7 mouse cellular contexts compared by ENCODE assay signal in the genomic region with DNA sequence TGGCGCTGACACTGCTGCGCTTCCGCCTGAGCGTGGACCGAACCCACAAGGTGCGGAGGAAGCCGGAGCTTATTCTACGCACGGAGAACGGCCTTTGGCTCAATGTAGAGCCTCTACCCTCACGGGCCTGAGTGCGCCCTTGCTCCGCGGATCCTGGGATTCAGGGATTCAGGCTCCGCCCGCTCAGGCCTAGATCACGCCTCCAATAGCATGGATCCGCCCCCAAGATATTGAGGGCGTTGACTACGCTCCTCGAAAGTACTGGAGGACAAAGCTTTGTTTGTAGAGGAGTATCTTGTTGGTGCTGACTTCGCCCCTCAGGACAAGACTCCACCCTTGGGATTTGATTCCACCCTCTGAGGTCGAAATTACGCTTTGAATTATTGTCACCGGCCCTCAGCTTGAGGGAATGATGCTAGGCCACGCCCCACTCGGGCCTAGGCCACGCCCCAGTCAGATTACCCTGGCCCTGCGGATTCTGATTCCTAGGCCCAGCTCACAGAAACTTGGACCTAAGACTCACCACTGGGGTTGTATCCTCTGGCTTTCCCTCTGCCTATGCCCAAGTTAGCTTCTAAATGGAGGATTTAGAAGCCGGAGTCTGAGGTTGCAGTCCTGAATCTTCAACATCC. TPM values are rescaled to one million over a fixed set of nuclear protein-coding genes. Genes with fewer than 3 reads are reported as not detected.
DNase-seq lines count a peak whose midpoint lies in the region; ATAC-seq and TF ChIP-seq lines count a peak whose summit lies in the region.

No protein-coding gene starts in this region.

- ATAC-seq in intestine, embryonic 15.5 days, result peak; percentile 89
- ATAC-seq in liver, embryonic 16.5 days (ENCODE audit: low read depth), result peak; percentile 27; the same call in 1 of the 2 replicates
- ATAC-seq in neural tube, embryonic 12.5 days (ENCODE audit: low FRiP score, low read depth), result peak; percentile 48; the same call in 1 of the 2 replicates

- H3K9ac ChIP-seq in ES-E14 (ENCODE audit: insufficient read depth, low read depth, low read length, poor library complexity, severe bottlenecking), result peak overlapping the region; percentile 28
- peak overlapping the region; percentile 33; the same call in 1 of the 2 replicates for H3K9ac ChIP-seq in intestine, embryonic 15.5 days
- no peak overlapping the region for H3K9ac ChIP-seq in liver, embryonic 16.5 days (ENCODE audit: low read depth, low read length)
- no peak overlapping the region; the same call in 1 of the 2 replicates for H3K9ac ChIP-seq in neural tube, embryonic 12.5 days

- H3K4me2 ChIP-seq in intestine, embryonic 15.5 days (replicated peaks), result peak overlapping the region; percentile 67
- peak overlapping the region; percentile 57 for H3K4me2 ChIP-seq in liver, embryonic 16.5 days (ENCODE audit: low read depth, low read length)
- peak overlapping the region; percentile 56 for H3K4me2 ChIP-seq in neural tube, embryonic 12.5 days (replicated peaks)

- DNase-seq in ES-E14 (ENCODE audit: low read depth, low spot score), result peak; percentile 83
- peak; percentile 61 for DNase-seq in brain, embryonic 14.5 days (ENCODE audit: low read depth)
- peak; percentile 16 for DNase-seq in gastrocnemius, postnatal 25 days
- DNase-seq in left cerebral cortex, adult 18-20 months (ENCODE audit: low spot score in 2 of 2), result no peak

- H3K27ac ChIP-seq in ES-E14 (ENCODE audit: insufficient read depth, low read depth, low read length, poor library complexity, severe bottlenecking), result no peak overlapping the region
- H3K27ac ChIP-seq in intestine, embryonic 15.5 days, result no peak overlapping the region
- no peak overlapping the region for H3K27ac ChIP-seq in liver, embryonic 16.5 days (ENCODE audit: low read length)
- H3K27ac ChIP-seq in neural tube, embryonic 12.5 days, result no peak overlapping the region

- H3K36me3 ChIP-seq in ES-E14 (ENCODE audit: control insufficient read depth, insufficient read depth, low read length, poor library complexity, severe bottlenecking), result no peaks in the 10 kb centered on the region
- no peaks in the 10 kb centered on the region for H3K36me3 ChIP-seq in intestine, embryonic 15.5 days
- H3K36me3 ChIP-seq in liver, embryonic 16.5 days (ENCODE audit: control insufficient read depth, insufficient read depth), result no peaks in the 10 kb centered on the region
- no peaks in the 10 kb centered on the region for H3K36me3 ChIP-seq in neural tube, embryonic 12.5 days

- H3K27me3 ChIP-seq in intestine, embryonic 15.5 days (replicated peaks), result 0 out of 2 replicates have a peak, but pooled peaks cover 3% of the 10 kb centered on the region
- no peaks in the 10 kb centered on the region; the same call in 1 of the 2 replicates for H3K27me3 ChIP-seq in liver, embryonic 16.5 days (ENCODE audit: control insufficient read depth, insufficient read depth, low read depth, low read length)
- H3K27me3 ChIP-seq in neural tube, embryonic 12.5 days (replicated peaks), result 0 out of 2 replicates have a peak, but pooled peaks cover 3% of the 10 kb centered on the region

- peak; percentile 9; the same call in 1 of the 2 replicates for TF ChIP-seq POLR2A in brain, embryonic 14.5 days (IDR thresholded peaks at IDR 0.05; ENCODE audit: borderline replicate concordance, extremely low read depth, insufficient read depth, insufficient read length, poor library complexity, severe bottlenecking)

- H3K4me3 ChIP-seq in ES-E14 (ENCODE audit: insufficient read depth in 1 of 2, low read depth in 1 of 2, low read length in 2 of 2, poor library complexity in 1 of 2, severe bottlenecking in 1 of 2), result peak overlapping the region; percentile 64 to 66
- peak overlapping the region; percentile 33 for H3K4me3 ChIP-seq in intestine, embryonic 15.5 days (replicated peaks)
- H3K4me3 ChIP-seq in liver, embryonic 16.5 days (ENCODE audit: low read depth, low read length), result peak overlapping the region; percentile 45
- peak overlapping the region; percentile 20 for H3K4me3 ChIP-seq in neural tube, embryonic 12.5 days

- no peaks in the 10 kb centered on the region for H3K4me1 ChIP-seq in ES-E14 (ENCODE audit: control insufficient read depth in 2 of 2, insufficient read depth in 2 of 2, low read length in 2 of 2, poor library complexity in 1 of 2)
- no peaks in the 10 kb centered on the region for H3K4me1 ChIP-seq in intestine, embryonic 15.5 days (replicated peaks)
- H3K4me1 ChIP-seq in liver, embryonic 16.5 days (ENCODE audit: control insufficient read depth, low read depth, low read length), result peaks cover 7% of the 10 kb centered on the region
- H3K4me1 ChIP-seq in neural tube, embryonic 12.5 days, result no peaks in the 10 kb centered on the region

- H3K9me3 ChIP-seq in ES-E14 (ENCODE audit: control insufficient read depth, insufficient read depth, low read depth, low read length), result no peaks in the 10 kb centered on the region
- no peaks in the 10 kb centered on the region for H3K9me3 ChIP-seq in intestine, embryonic 15.5 days
- H3K9me3 ChIP-seq in liver, embryonic 16.5 days (replicated peaks; ENCODE audit: control insufficient read depth, low read length), result no peaks in the 10 kb centered on the region
- no peaks in the 10 kb centered on the region for H3K9me3 ChIP-seq in neural tube, embryonic 12.5 days

- in situ Hi-C loops in ES-E14 (cut with MboI; ENCODE audit: low sequenced_read_pairs in 2 of 2, unreplicated experiment in 2 of 2), result loop anchor here in 1 of 2 experiments (10.0 kb wide), 1 partner anchor 148 kb away; no protein-coding TSS in a partner anchor

- no peak for TF ChIP-seq CTCF in brain, embryonic 14.5 days (IDR thresholded peaks at IDR 0.05; ENCODE audit: borderline replicate concordance, extremely low read depth, insufficient read depth, insufficient read length)

- 11% methylated on average over 30 of the region's 30 CpGs for WGBS in intestine, embryonic 15.5 days
- 10% methylated on average over 30 of the region's 30 CpGs for WGBS in liver, embryonic 16.5 days (ENCODE audit: insufficient replicate concordance)
- 7% methylated on average over 30 of the region's 30 CpGs for WGBS in neural tube, embryonic 12.5 days

TF ChIP-seq in ES-E14, 5 proteins besides CTCF, POLR2A, EP300 and RAD21:
- TF ChIP-seq CHD2 (IDR thresholded peaks at IDR 0.05; ENCODE audit: low read depth, low read length) (no peak), MAFK (IDR thresholded peaks at IDR 0.05; ENCODE audit: insufficient read depth, low read depth, low read length) (no peak), ZC3H11A (IDR thresholded peaks at IDR 0.05; ENCODE audit: borderline replicate concordance, low read depth, low read length) (no peak), ZNF384 (IDR thresholded peaks at IDR 0.05; ENCODE audit: low read depth, low read length) (no peak), HCFC1 (IDR thresholded peaks at IDR 0.05; ENCODE audit: borderline replicate concordance, insufficient read depth, low read length) (no peak)

RNA-seq across cellular contexts. Expression of gene Cyp4f17, which starts 13.4 kb away (rescaled TPM):
- total RNA-seq in ES-E14 (2012; rRNA removed), result 7.2 and 13.7 TPM in 2 replicates
- polyA plus RNA-seq in brain, embryonic 14.5 days (2012; rRNA removed), result 13.4 and 14.5 TPM in 2 replicates
- 1 to 10 TPM; 1.5 to 2.0 TPM for total RNA-seq in gastrocnemius, postnatal 25 days (2021)
- polyA plus RNA-seq in intestine, embryonic 15.5 days (2015; fragmentation: Nextera tagmentation; extraction: Ambion mirVana), result 4.8 and 5.5 TPM in 2 replicates
- polyA plus RNA-seq in liver, embryonic 16.5 days (2015; fragmentation: Nextera tagmentation; extraction: Ambion mirVana), result 0.62 and 0.87 TPM in 2 replicates
- 9.5 and 10.8 TPM in 2 replicates for polyA plus RNA-seq in neural tube, embryonic 12.5 days (2016; fragmentation: Nextera tagmentation; extraction: Ambion mirVana)
- total RNA-seq in left cerebral cortex, adult 18-20 months (2021), result 1 to 10 TPM; 2.9 to 3.4 TPM

RNA-seq across cellular contexts. Expression of gene Cyp4f39, which starts 39.9 kb away (rescaled TPM):
- total RNA-seq in ES-E14 (2012; rRNA removed), result 2.8 and 4.8 TPM in 2 replicates
- 0.59 and 0.62 TPM in 2 replicates for polyA plus RNA-seq in brain, embryonic 14.5 days (2012; rRNA removed)
- total RNA-seq in gastrocnemius, postnatal 25 days (2021), result 10 to 100 TPM in 1 of 2 experiments, under 1 TPM in 1; 0.26 to 22.0 TPM
- 0.29 and 0.35 TPM in 2 replicates for polyA plus RNA-seq in intestine, embryonic 15.5 days (2015; fragmentation: Nextera tagmentation; extraction: Ambion mirVana)
- polyA plus RNA-seq in liver, embryonic 16.5 days (2015; fragmentation: Nextera tagmentation; extraction: Ambion mirVana), result 0.69 and 0.81 TPM in 2 replicates
- polyA plus RNA-seq in neural tube, embryonic 12.5 days (2016; fragmentation: Nextera tagmentation; extraction: Ambion mirVana), result 0.99 and 1.3 TPM in 2 replicates
- total RNA-seq in left cerebral cortex, adult 18-20 months (2021), result not detected

RNA-seq across cellular contexts. Expression of gene Cyp4f16, which starts 43.9 kb away (rescaled TPM):
- total RNA-seq in ES-E14 (2012; rRNA removed), result 20.8 and 44.2 TPM in 2 replicates
- polyA plus RNA-seq in brain, embryonic 14.5 days (2012; rRNA removed), result 21.6 and 37.0 TPM in 2 replicates
- total RNA-seq in gastrocnemius, postnatal 25 days (2021), result 1 to 10 TPM in 1 of 2 experiments, under 1 TPM in 1; 0.72 to 2.2 TPM
- 30.1 and 33.9 TPM in 2 replicates for polyA plus RNA-seq in intestine, embryonic 15.5 days (2015; fragmentation: Nextera tagmentation; extraction: Ambion mirVana)
- 4.4 and 4.6 TPM in 2 replicates for polyA plus RNA-seq in liver, embryonic 16.5 days (2015; fragmentation: Nextera tagmentation; extraction: Ambion mirVana)
- polyA plus RNA-seq in neural tube, embryonic 12.5 days (2016; fragmentation: Nextera tagmentation; extraction: Ambion mirVana), result 19.8 and 25.3 TPM in 2 replicates
- 1 to 10 TPM; 5.2 to 6.8 TPM for total RNA-seq in left cerebral cortex, adult 18-20 months (2021)

Comparison
In these comparisons a context has a peak if more than half of its experiments do, and no peak if none do; other contexts are left out.
1. DNase-seq: peak in ES-E14 (single experiment), brain, embryonic 14.5 days (single experiment) and gastrocnemius, postnatal 25 days (single experiment); none in left cerebral cortex, adult 18-20 months (0 of 2).
2. H3K9ac ChIP-seq: peak in ES-E14 (single experiment) and intestine, embryonic 15.5 days (single experiment); none in liver, embryonic 16.5 days (single experiment) and neural tube, embryonic 12.5 days (single experiment).
3. ATAC-seq: peak in every context shown above with its lines; median percentile 89 in intestine, embryonic 15.5 days; 48 in neural tube, embryonic 12.5 days; 27 in liver, embryonic 16.5 days.
4. Peak in every context shown above with its lines, with median percentiles within 50 percentile points of each other: H3K4me3 ChIP-seq and H3K4me2 ChIP-seq.